Mouse (Mus musculus) erythroblast, embryonic 14.5 days (primary cell): ENCODE results near the gene Vegfc.

Experiments
- GATA1 ChIP-seq: IDR thresholded peaks from 2 replicates; pipeline ENCODE4 v1.6.1; 2012; ENCODE audit warnings: low read length, inconsistent platforms, mixed read lengths
- TAL1 ChIP-seq: IDR thresholded peaks from 3 replicates; pipeline ENCODE4 v1.6.1; 2012; ENCODE audit warnings: low read length, inconsistent platforms, mixed read lengths

DNA sequence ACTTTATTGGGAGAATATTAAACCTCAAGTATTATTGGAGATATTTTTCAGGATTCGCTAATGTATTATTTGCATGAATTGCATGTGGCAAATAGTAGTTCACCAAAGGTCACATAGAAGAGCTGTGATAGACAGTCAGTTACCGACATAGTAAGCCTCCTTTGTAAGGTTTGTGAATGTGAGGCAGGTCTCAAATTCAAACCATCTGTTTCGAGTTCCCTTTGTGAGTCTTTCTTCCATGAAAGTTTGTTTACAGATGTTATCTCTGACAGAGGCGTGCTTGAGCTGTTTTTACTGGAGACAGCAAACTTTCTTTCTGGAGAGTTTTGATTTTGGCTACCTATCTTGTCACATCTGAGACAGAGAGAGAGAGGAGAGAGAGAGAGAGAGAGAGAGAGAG, 11.9 kb upstream of the Vegfc start:
- TF ChIP-seq GATA1 (no peak), TAL1 (no peak)
